Mouse (Mus musculus) Patski (cell line): ENCODE results near the gene Cnnm1. TPM values are rescaled to one million over a fixed set of nuclear protein-coding genes. Genes with fewer than 3 reads are reported as not detected.

Experiments used
- ATAC-seq: fragments of 100-300 bp; one replicate; pipeline ENCODE4 v1.8.0; 2021
- CTCF ChIA-PET: fragments of 350-600 bp; sonication (Branson Sonifier 250); formaldehyde crosslinking; loops from one replicate; lab custom pipeline; 2022; ENCODE audit warnings: inconsistent platforms; lab: Charles Lee
- POLR2A ChIA-PET: fragments of 350-600 bp; sonication (Branson Sonifier 250); formaldehyde crosslinking; loops from one replicate; lab custom pipeline; 2022; ENCODE audit warnings: antibody characterized with exemption, inconsistent platforms; lab: Charles Lee
- DNase-seq: peaks from one replicate; pipeline ENCODE4 v3.0.0-alpha.2; 2011; ENCODE audit warnings: low read depth, low spot score
- H3K27me3 ChIP-seq: fragments of 371-371 bp; one replicate; pipeline ENCODE4 v1.5.1; 2021
- CTCF ChIP-seq: fragments of 100-300 bp; IDR thresholded peaks from one replicate; pipeline ENCODE4 v1.5.1; 2021
- in situ Hi-C: fragments of 300-500 bp; cut with MboI; formaldehyde crosslinking; loops from 3 replicates; pipeline ENCODE4 v1.11.1; 2018; ENCODE audit warnings: low pct_unique_long_range_greater_than_20kb, mixed read lengths
- polyA plus RNA-seq: library from polyadenylated mRNA; unstranded; gene quantifications from one replicate; pipeline ENCODE4 v1.2.3, GENCODE M21; 2021

Gene Cnnm1
- polyA plus RNA-seq, 1 experiment from 2014 or later, result not detected

GRCm38 (mm10) chr19:43520402-43520801 is 80.2 kb downstream of the Cnnm1 start:
- no peak for TF ChIP-seq CTCF
- H3K27me3 ChIP-seq, result no peaks in the 10 kb centered on the region
- in situ Hi-C loops, result no loop called here
- DNase-seq, result no peak
- CTCF ChIA-PET, result interaction anchor here (1.1 to 2.7 kb wide), 6 partner anchors 9 to 104 kb away, joined by 3 to 13 read pairs (median 4); no protein-coding TSS in a partner anchor
- no peak for ATAC-seq
- POLR2A ChIA-PET, result interaction anchor here (0.6 to 1.0 kb wide), 2 partner anchors 7 to 146 kb away, joined by 3 to 4 read pairs; no protein-coding TSS in a partner anchor

DNA sequence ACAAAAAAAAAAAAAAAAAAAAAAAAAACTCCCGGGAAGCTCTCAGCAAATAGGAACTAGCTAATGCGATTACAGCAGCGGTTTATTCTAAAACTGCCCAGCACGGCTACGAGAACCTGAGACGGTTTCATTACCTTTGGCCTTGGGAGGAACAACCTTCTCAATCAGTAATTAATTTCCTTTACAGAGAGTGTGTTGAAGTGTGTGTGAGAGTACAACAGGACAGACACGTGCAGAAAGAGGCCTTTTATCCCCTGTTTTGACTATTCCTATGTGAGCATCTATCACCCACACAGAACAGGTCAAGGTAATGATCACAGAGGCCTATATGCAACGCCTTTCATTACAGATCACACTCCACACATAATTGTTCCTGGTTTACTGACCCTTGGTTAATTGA is 81.1 kb downstream of the Cnnm1 start:
- DNase-seq, result no peak
- in situ Hi-C loops, result no loop called here
- POLR2A ChIA-PET, result interaction anchor here (1.0 to 1.6 kb wide), 3 partner anchors 8 to 145 kb away, joined by 3 to 5 read pairs (median 4); no protein-coding TSS in a partner anchor
- no peak for ATAC-seq
- CTCF ChIA-PET, result interaction anchor here (1.3 to 2.7 kb wide), 7 partner anchors 9 to 103 kb away, joined by 3 to 13 read pairs (median 6); no protein-coding TSS in a partner anchor
- no peaks in the 10 kb centered on the region for H3K27me3 ChIP-seq
- TF ChIP-seq CTCF, result no peak

GRCm38 (mm10) chr19:43521996-43522395 is 81.8 kb downstream of the Cnnm1 start:
- POLR2A ChIA-PET, result interaction anchor here (1.0 to 1.6 kb wide), 2 partner anchors 20 to 144 kb away, joined by 3 to 5 read pairs; no protein-coding TSS in a partner anchor
- no peak for DNase-seq
- no peaks in the 10 kb centered on the region for H3K27me3 ChIP-seq
- CTCF ChIA-PET, result interaction anchor here (1.7 to 2.7 kb wide), 4 partner anchors 9 to 101 kb away, joined by 6 to 13 read pairs (median 6); no protein-coding TSS in a partner anchor
- in situ Hi-C loops, result no loop called here
- no peak for ATAC-seq
- TF ChIP-seq CTCF, result no peak

DNA sequence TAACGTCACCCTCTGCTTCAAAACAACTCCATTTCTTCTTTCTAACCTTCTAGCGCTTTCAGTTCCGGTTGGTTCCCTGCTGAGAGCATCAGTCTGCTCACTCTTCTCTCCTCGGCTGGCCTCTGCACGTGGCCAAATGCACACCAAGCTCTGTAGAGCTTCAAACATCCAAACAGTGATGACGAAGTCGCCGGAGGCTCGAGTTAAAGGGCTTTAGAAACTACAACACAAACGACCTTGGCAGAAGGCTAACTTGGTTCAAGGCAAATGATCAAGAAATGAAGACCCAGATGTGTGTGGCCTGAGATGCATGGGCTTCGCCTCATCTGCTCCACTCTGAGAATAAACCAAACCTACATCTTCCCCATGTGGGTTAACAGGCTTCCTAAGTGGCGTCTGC is 83.3 kb downstream of the Cnnm1 start:
- CTCF ChIA-PET, result interaction anchor here (1.0 to 9.8 kb wide), 3 partner anchors 28 to 101 kb away, joined by 4 to 157 read pairs (median 5); no protein-coding TSS in a partner anchor
- no peak for TF ChIP-seq CTCF
- ATAC-seq (no peak), DNase-seq (no peak)
- H3K27me3 ChIP-seq, result no peaks in the 10 kb centered on the region
- POLR2A ChIA-PET, result interaction anchor here (0.5 to 1.5 kb wide), 5 partner anchors 11 to 1353 kb away, joined by 3 to 5 read pairs (median 3); no protein-coding TSS in a partner anchor
- in situ Hi-C loops, result no loop called here

GRCm38 (mm10) chr19:43524187-43525103 is 84.2 kb downstream of the Cnnm1 start, which contains the start of gene Got1:
Gene Got1 (minus strand): TSS chr19:43524605.
- peak; percentile 96 for ATAC-seq

DNA sequence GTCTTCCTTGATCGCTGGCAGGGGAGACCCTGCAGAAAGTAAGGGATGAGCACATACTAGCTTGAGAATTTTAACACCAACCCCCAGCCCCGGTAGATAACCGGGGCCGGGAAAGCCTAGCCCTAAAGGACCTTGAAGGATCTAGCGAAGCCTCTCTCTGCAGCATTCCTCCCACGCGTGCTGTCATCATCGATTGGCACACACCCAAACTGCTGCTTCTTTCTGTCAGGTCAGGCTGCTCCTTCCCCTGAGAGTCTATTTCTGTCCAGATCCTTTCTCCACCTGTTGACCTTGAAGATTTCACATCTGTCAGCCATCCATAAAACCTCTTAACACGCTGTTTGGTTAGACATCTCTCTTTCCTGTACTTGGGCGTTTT is 84.9 kb downstream of the Cnnm1 start:
- H3K27me3 ChIP-seq, result no peaks in the 10 kb centered on the region
- POLR2A ChIA-PET, result no interaction called here
- no peak for DNase-seq
- TF ChIP-seq CTCF, result no peak
- ATAC-seq, result peak; percentile 18
- CTCF ChIA-PET, result interaction anchor here (1.0 to 9.8 kb wide), 3 partner anchors 14 to 99 kb away, joined by 3 to 157 read pairs (median 5); no protein-coding TSS in a partner anchor
- in situ Hi-C loops, result loop anchor here (5.0 kb wide), 1 partner anchor 227 kb away; the partner anchor contains the start of genes Cox15 and Cutc

More at GRCm38 (mm10) chr19:43524187-43525103, 84.2 kb downstream of the Cnnm1 start, which contains the start of gene Got1:
- CTCF ChIA-PET, result interaction anchor here (1.0 to 9.8 kb wide), 4 partner anchors 13 to 100 kb away, joined by 3 to 157 read pairs (median 4); no protein-coding TSS in a partner anchor
- in situ Hi-C loops, result loop anchor here (5.0 kb wide), 1 partner anchor 228 kb away; the partner anchor contains the start of genes Cox15 and Cutc
- no peaks in the 10 kb centered on the region for H3K27me3 ChIP-seq
- POLR2A ChIA-PET, result interaction anchor here (0.5 to 1.5 kb wide), 5 partner anchors 12 to 1354 kb away, joined by 3 to 5 read pairs (median 3); no protein-coding TSS in a partner anchor
- peak; percentile 93 for DNase-seq
- no peak for TF ChIP-seq CTCF

GRCm38 (mm10) chr19:43525566-43525965 is 85.3 kb downstream of the Cnnm1 start:
- DNase-seq, result no peak
- ChIA-PET POLR2A (no interaction called here), CTCF (interaction anchor here (1.0 to 9.8 kb wide), 3 partner anchors 14 to 98 kb away, joined by 3 to 157 read pairs (median 5); no protein-coding TSS in a partner anchor)
- no peak for ATAC-seq
- no peaks in the 10 kb centered on the region for H3K27me3 ChIP-seq
- no peak for TF ChIP-seq CTCF
- in situ Hi-C loops, result loop anchor here (5.0 kb wide), 1 partner anchor 227 kb away; the partner anchor contains the start of genes Cox15 and Cutc

DNA sequence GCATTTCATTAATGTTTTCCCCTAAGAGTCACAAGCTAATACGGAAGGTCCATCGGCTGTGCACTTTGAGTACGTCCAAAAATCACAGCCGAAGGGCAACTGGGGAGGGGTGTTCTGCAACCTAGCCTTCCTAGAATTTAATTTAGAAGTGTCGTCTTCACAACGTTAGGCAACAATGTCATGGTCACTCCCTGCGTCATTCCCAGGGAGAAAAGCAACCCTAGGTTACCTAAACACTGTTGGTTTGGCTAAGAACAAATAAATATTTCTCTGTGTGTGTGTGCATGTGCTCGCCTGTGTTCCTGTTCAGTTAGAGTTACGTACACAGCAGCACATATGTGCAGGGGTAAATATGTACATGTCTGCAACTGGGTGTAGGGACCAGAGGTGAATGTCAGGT is 85.8 kb downstream of the Cnnm1 start:
- ATAC-seq (no peak), DNase-seq (no peak)
- ChIA-PET CTCF (interaction anchor here (9.8 kb wide), 1 partner anchor 98 kb away, joined by 157 read pairs; no protein-coding TSS in a partner anchor), POLR2A (no interaction called here)
- in situ Hi-C loops, result loop anchor here (5.0 kb wide), 1 partner anchor 226 kb away; the partner anchor contains the start of genes Cox15 and Cutc
- no peaks in the 10 kb centered on the region for H3K27me3 ChIP-seq
- TF ChIP-seq CTCF, result no peak

- ATAC-seq (no peak), DNase-seq (no peak)
- CTCF ChIA-PET, result interaction anchor here (1.2 to 9.8 kb wide), 5 partner anchors 31 to 131 kb away, joined by 3 to 157 read pairs (median 10); no protein-coding TSS in a partner anchor
- in situ Hi-C loops, result loop anchor here (5.0 kb wide), 1 partner anchor 225 kb away; the partner anchor contains the start of genes Cox15 and Cutc
- TF ChIP-seq CTCF, result no peak
- POLR2A ChIA-PET, result no interaction called here
- no peaks in the 10 kb centered on the region for H3K27me3 ChIP-seq
These were observed 86.9 kb downstream of the Cnnm1 start for GRCm38 (mm10) chr19:43527131-43527530.
